Mouse (Mus musculus) cortical plate, adult 2 months (tissue): ENCODE results near the gene Cldn1.

Experiments
- CTCF ChIP-seq: fragments of 200-500 bp; IDR thresholded peaks from 2 replicates; pipeline ENCODE4 v1.5.1; 2011; ENCODE audit warnings: mild to moderate bottlenecking, control low read depth, low read length; ENCODE audit not compliant: insufficient read depth; ENCODE audit errors: extremely low read depth
- POLR2A ChIP-seq: fragments of 200-500 bp; IDR thresholded peaks from 2 replicates; pipeline ENCODE4 v1.6.1; 2011; ENCODE audit warnings: mild to moderate bottlenecking, low read length, control low read depth; ENCODE audit not compliant: insufficient read depth; ENCODE audit errors: extremely low read depth

GRCm38 (mm10) chr16:26355513-26355912, 16.1 kb downstream of the Cldn1 start:
- TF ChIP-seq CTCF, result no peak
- TF ChIP-seq POLR2A, result no peak
